Mouse (Mus musculus) cerebellum, adult 2 months (tissue): ENCODE measurements around the gene Tef. TPM values are rescaled to one million over a fixed set of nuclear protein-coding genes. Genes with fewer than 3 reads are reported as not detected.

ENCODE experiments used
- DNase-seq, 2 experiments: peaks; one replicate each; pipeline ENCODE4 v3.0.0; 2021
- H3K27ac ChIP-seq: fragments of 200-500 bp; 2 replicates; pipeline ENCODE4 v1.5.1; 2012; ENCODE audit warnings: low read length, control low read depth, inconsistent platforms; ENCODE audit not compliant: insufficient read depth
- H3K27me3 ChIP-seq: fragments of 200-500 bp; 2 replicates; pipeline ENCODE4 v1.6.1; 2012; ENCODE audit warnings: inconsistent platforms, mild to moderate bottlenecking, low read length, moderate library complexity; ENCODE audit not compliant: control insufficient read depth, insufficient read depth
- H3K4me1 ChIP-seq: fragments of 200-500 bp; 2 replicates; pipeline ENCODE4 v1.6.1; 2011; ENCODE audit warnings: low read length; ENCODE audit not compliant: control insufficient read depth, insufficient read depth
- H3K4me3 ChIP-seq: fragments of 200-500 bp; replicated peaks from 2 replicates; pipeline ENCODE3; 2011; ENCODE audit warnings: mild to moderate bottlenecking, low read depth, low read length, control low read depth; ENCODE audit not compliant: insufficient read depth
- CTCF ChIP-seq: fragments of 200-500 bp; IDR thresholded peaks from 2 replicates; pipeline ENCODE4 v1.5.1; 2011; ENCODE audit warnings: low read depth, mild to moderate bottlenecking, control low read depth, low read length, moderate library complexity, borderline replicate concordance; ENCODE audit not compliant: insufficient read depth
- POLR2A ChIP-seq: fragments of 200-500 bp; IDR thresholded peaks from 2 replicates; pipeline ENCODE4 v1.6.1; 2011; ENCODE audit warnings: low read length, control low read depth, borderline replicate concordance; ENCODE audit not compliant: insufficient read depth
- WGBS: fragments of 180-500 bp; shearing (Covaris S2); methylation state at CpG from one replicate; pipeline ENCODE4 v1.1.7; 2018; 5-methylcytosine and 5-hydroxymethylcytosine counted together
- polyA plus RNA-seq: library from polyadenylated mRNA; depleted of rRNA; stranded (reverse); fragments of >200 nt; gene quantifications from 2 replicates; pipeline ENCODE4 v1.2.3, GENCODE M21; 2012

The Tef gene
- polyA plus RNA-seq, 1 experiment: 288 TPM

DNA sequence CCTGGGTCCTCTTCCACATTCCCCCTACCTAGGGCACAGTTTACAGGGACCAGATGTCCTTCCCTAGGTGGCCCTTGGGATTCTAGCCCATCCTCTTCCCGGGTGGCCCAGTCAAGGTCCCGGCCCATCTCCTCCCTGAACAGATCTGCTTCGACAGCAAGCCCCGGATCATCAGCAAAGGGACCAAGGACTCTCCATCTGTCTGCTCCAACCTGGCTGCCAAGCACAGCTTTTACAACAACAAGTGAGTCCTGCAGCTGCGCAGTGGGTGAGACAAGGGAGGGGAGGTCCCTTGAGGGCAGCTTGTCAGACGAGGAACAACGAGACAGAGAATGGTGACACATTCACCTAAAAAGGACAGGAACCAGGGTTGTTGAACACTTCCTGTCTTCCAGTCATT lies 20.4 kb upstream of the Tef start:
- H3K27me3 ChIP-seq: no peaks in the 10 kb centered on the region
- H3K4me3 ChIP-seq: no peak overlapping the region
- peak overlapping the region; percentile 48; the same call in 1 of the 2 replicates for H3K27ac ChIP-seq
- peak; percentile 63 to 71 for DNase-seq
- H3K4me1 ChIP-seq: peaks cover 25% of the 10 kb centered on the region
- TF ChIP-seq CTCF (no peak), POLR2A (no peak)
- 13% methylated on average over 7 of the region's 7 CpGs for WGBS

DNA sequence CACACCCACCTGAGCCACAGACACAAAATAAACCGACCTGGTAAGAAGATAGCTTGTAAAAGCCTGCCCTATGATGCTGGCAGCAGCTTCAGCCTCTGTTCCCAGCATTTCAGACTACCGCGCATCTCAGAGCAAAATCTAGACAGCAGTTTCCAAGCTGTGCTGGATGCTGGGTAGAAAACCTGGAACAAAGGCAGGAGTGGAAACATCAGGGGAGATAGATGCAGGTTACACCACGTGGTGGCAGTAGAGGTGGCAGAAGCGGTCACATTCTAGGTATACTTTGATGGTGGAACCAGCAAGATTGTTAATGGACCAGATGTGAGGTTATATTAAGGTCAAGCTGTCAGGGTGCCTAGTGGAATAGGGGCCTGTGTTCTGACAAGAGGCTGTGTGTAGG lies 17.5 kb upstream of the Tef start:
- Histone ChIP-seq H3K27me3 (no peaks in the 10 kb centered on the region), H3K27ac (peak overlapping the region; percentile 38; the same call in 1 of the 2 replicates), H3K4me1 (peaks cover 25% of the 10 kb centered on the region), H3K4me3 (no peak overlapping the region)
- TF ChIP-seq POLR2A (no peak), CTCF (peak; percentile 64; the same call in 1 of the 2 replicates)
- DNase-seq: peak in 1 of 2 experiments; percentile 54
- WGBS: 51% methylated on average over 5 of the region's 5 CpGs

DNA sequence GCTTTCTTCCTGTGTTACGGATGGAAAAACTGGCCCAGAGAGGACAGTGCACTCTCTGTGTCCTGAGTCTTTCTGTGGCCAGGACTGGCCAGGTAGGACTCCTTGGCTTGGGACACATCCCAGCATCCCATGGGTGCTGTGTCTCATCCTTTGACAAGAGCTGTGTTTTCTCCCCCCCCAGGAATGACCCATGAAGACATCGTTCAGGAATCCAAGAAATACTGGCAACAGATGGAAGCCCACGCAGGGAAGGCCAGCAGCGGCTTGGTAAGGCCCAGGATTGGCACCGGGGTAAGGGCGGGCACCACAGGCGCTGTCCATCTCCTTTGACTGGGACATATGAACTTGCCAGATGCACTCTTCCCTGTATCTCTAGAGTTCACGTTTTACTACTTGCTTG lies 16.5 kb upstream of the Tef start:
- H3K4me1 ChIP-seq: peaks cover 25% of the 10 kb centered on the region
- no peak overlapping the region for H3K4me3 ChIP-seq
- H3K27ac ChIP-seq: peak overlapping the region; percentile 38
- WGBS: 11% methylated on average over 8 of the region's 8 CpGs
- peak; percentile 56 to 73 for DNase-seq
- H3K27me3 ChIP-seq: no peaks in the 10 kb centered on the region
- TF ChIP-seq CTCF (no peak), POLR2A (no peak)

DNA sequence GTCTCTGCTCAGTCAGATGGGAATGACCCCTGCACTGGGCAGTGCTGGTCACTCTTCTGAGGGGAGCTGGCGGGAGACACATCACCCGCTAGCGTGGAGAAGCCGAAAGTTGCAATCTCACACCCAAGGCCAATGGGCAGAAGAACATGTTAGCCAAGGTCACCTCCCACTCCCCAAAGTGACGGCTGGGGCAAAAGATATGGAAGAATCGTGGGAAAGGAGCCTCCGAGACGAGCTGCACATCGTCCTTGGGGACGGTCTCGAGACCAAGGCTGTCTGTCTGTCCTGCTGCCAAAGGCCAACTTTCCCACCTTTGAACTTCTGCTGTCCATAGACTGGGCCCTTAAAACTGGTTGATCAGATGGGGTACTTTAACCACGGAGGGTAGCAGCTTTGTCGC lies 14.7 kb upstream of the Tef start:
- 96% methylated on average over 13 of the region's 13 CpGs for WGBS
- no peak overlapping the region for H3K27ac ChIP-seq
- no peak for TF ChIP-seq POLR2A
- TF ChIP-seq CTCF: no peak

DNA sequence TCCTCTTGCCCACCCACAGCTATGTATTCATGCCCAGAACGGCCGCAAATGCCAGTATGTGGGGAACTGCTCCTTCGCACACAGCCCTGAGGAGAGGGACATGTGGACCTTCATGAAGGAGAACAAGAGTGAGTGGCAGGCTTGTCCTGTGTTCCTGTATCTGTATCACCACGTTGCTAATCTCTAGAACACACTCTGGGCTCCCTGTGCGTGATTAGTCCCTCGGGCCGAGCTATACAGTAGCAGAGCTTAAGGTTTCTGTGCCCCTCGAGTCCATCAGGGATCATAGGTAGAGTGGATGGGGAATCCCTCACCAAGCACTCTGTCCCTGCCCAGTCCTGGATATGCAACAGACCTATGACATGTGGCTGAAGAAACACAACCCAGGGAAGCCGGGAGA lies 9.8 kb upstream of the Tef start:
- no peak for TF ChIP-seq CTCF
- no peak for TF ChIP-seq POLR2A
- WGBS: 89% methylated on average over 9 of the region's 9 CpGs

More for the DNA sequence above, 14.7 kb upstream of the Tef start:
- peaks cover 13% of the 10 kb centered on the region for H3K4me1 ChIP-seq
- no peak for DNase-seq
- H3K4me3 ChIP-seq: no peak overlapping the region
- H3K27me3 ChIP-seq: no peaks in the 10 kb centered on the region

DNA sequence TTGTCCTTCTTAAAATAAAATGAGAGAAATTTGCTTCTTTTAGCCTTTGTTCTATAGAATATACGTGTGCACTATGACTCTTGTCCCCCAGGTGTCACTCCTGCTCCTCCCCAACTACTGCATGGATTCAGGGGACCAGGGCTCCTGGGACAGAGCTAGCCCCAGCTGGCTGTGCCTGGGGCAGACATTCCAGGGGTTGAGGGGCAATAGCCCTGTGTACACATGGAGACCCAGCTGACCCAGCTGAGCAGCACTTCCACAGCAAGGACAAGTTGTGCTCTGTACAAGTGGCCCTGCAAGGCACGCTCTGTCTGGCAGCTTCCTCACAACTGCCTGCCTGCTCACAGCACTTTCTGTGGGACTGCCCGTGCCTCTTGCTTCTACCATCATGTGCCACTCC lies 6.0 kb upstream of the Tef start:
- Histone ChIP-seq H3K27ac (no peak overlapping the region), H3K27me3 (no peaks in the 10 kb centered on the region), H3K4me3 (no peak overlapping the region), H3K4me1 (peaks cover 13% of the 10 kb centered on the region)
- DNase-seq: no peak
- peak; percentile 35; the same call in 1 of the 2 replicates for TF ChIP-seq CTCF
- TF ChIP-seq POLR2A: no peak
- WGBS: 78% methylated on average over 3 of the region's 3 CpGs

More for the DNA sequence above, 9.8 kb upstream of the Tef start:
- no peaks in the 10 kb centered on the region for H3K27me3 ChIP-seq
- no peak overlapping the region for H3K27ac ChIP-seq
- H3K4me3 ChIP-seq: no peak overlapping the region
- H3K4me1 ChIP-seq: no peaks in the 10 kb centered on the region; the same call in 1 of the 2 replicates
- no peak for DNase-seq

DNA sequence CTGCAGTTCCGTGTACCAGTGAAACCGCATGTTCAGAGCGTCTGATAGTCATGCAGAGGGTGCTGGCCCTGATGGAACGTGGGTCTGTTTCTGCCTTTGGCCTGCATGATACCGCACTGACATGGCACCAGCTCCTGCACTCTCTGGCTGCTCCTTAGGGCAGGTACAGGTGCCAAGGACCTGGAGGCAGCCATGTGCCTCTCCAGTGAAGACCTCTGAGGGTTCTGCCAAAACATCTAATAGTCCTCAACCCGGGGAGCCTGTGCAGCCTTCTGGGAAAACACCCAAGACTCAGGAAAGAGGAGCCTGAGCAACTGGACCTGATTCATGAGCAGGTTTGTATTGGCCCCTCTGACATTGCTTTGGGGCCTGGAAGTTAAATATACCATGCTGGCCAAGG lies 4.4 kb upstream of the Tef start:
- TF ChIP-seq POLR2A (no peak), CTCF (no peak)
- Histone ChIP-seq H3K4me1 (peaks cover 16% of the 10 kb centered on the region), H3K27me3 (no peaks in the 10 kb centered on the region), H3K27ac (peak overlapping the region; percentile 0; the same call in 1 of the 2 replicates), H3K4me3 (no peak overlapping the region)
- 20% methylated on average over 6 of the region's 6 CpGs for WGBS
- peak in 1 of 2 experiments; percentile 50 for DNase-seq

DNA sequence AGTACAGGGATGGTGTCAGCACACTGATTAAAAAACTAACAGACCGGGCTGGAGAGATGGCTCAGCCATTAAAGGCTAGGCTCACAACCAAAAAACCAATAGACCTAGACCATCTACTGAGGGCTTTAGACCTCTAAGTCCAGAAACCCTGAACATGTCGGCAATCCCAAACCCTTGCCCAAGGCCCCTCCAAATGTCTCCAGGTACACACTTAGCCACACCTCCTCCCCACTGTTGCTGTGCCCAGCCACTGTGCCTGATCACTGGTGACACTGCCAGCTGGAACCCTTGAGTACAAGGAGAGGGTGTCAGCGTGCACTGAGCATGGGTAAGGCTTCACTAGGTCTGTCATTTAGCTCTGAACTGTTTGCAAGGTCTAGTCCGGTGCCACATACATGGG lies 3.8 kb upstream of the Tef start:
- Histone ChIP-seq H3K27me3 (no peaks in the 10 kb centered on the region), H3K4me1 (peaks cover 16% of the 10 kb centered on the region), H3K27ac (0 out of 2 replicates have a peak overlapping the region, but pooled peaks have one; percentile 26), H3K4me3 (no peak overlapping the region)
- 19% methylated on average over 4 of the region's 4 CpGs for WGBS
- TF ChIP-seq POLR2A: no peak
- no peak for TF ChIP-seq CTCF
- DNase-seq: no peak

DNA sequence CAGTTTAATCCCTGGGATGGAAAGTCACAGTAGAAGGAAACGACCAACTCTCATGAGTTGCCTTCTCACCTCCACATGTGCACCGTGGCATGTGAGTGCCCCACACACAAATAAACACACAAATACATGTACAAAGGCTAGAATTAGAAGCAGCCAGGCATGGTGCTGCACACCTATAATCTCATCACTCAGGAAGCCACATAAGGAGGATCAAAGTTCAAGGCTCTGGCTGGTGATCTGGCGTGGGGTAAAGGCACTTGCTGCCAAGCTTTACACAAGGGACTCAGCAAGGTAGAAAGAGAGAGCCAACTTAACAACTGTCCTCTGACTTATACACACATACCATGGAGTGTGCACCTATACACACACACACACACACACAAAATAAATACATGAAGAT lies 1.8 kb upstream of the Tef start:
- no peak for TF ChIP-seq CTCF
- no peak for TF ChIP-seq POLR2A

More for the DNA sequence above, 1.8 kb upstream of the Tef start:
- no peaks in the 10 kb centered on the region for H3K27me3 ChIP-seq
- H3K27ac ChIP-seq: no peak overlapping the region
- WGBS: 63% methylated on average over 3 of the region's 3 CpGs
- DNase-seq: no peak
- H3K4me1 ChIP-seq: peaks cover 23% of the 10 kb centered on the region
- no peak overlapping the region for H3K4me3 ChIP-seq
